Comparison of ENCODE assay signal across 19 mouse cellular contexts in the genomic region with DNA sequence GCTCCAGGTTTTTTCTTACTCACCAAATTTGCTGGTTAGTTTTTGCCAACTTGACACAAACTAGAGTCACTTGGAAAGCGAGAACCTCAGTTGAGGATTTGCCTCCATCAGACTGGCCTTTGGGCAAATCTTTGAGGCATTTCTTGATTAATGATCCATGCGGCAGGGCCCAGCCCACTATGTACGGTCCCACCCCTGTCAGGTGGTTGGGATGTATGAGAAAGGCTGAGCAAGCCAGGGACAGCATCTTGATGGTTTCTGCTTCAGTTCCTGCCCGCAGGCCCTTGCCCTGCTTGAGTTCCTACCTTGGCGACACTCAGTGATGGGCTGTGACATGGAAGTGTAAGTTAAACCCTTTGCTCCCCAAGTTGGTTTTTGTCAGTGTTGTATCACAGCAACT.
"Had no signal": no experiment of that assay in that cellular context is flagged by ENCODE, and none has a peak within 500 bp of the region (broad histone marks: within the 10 kb centered on the region; RNA-seq: fewer than 3 reads in every experiment).

No protein-coding gene starts in this region.

- DNase-seq: lung, adult 18-20 months; lung, embryonic 14.5 days; lung, postnatal 10 days; lung, postnatal 4 days; midbrain, embryonic 14.5 days; retina, postnatal 1 day; right cerebral cortex, adult 18-20 months; right cerebral cortex, postnatal 25 days; right cerebral cortex, postnatal 4 days; spleen, adult 18-20 months; thymus, adult 18-20 months; thymus, postnatal 14 days; thymus, postnatal 36 days had no signal

- H3K27ac ChIP-seq: midbrain, embryonic 10.5 days; midbrain, embryonic 12.5 days; neural tube, embryonic 13.5 days; neural tube, embryonic 15.5 days had no signal

- H3K4me2 ChIP-seq: lung, embryonic 14.5 days; midbrain, embryonic 12.5 days; neural tube, embryonic 13.5 days; neural tube, embryonic 15.5 days had no signal

- H3K9me3 ChIP-seq: midbrain, embryonic 10.5 days; midbrain, embryonic 12.5 days; neural tube, embryonic 13.5 days; neural tube, embryonic 15.5 days had no signal

- H3K9ac ChIP-seq: lung, embryonic 14.5 days; midbrain, embryonic 12.5 days; neural tube, embryonic 13.5 days; neural tube, embryonic 15.5 days had no signal

- H3K27me3 ChIP-seq: midbrain, embryonic 12.5 days; neural tube, embryonic 13.5 days; neural tube, embryonic 15.5 days had no signal

- H3K4me1 ChIP-seq: midbrain, embryonic 10.5 days; neural tube, embryonic 15.5 days had no signal

- H3K36me3 ChIP-seq: midbrain, embryonic 10.5 days; midbrain, embryonic 12.5 days; neural tube, embryonic 15.5 days had no signal

- H3K4me3 ChIP-seq: midbrain, embryonic 10.5 days; midbrain, embryonic 12.5 days; myocyte; neural tube, embryonic 13.5 days; neural tube, embryonic 15.5 days had no signal

- ATAC-seq: midbrain, embryonic 16.5 days had no signal
